Mouse (Mus musculus): ENCODE measurements around the gene Cdk2ap2. TPM values are rescaled to one million over a fixed set of nuclear protein-coding genes. Genes with fewer than 3 reads are reported as not detected.

Cdk2ap2 gene
- total RNA-seq, 1 experiment: 39.6 TPM

GRCm38 (mm10) chr19:4147022-4147405, 50.0 kb downstream of the Cdk2ap2 start:
- Histone ChIP-seq H3K4me3 (ENCODE audit: insufficient read depth in 1 of 2, low read depth in 1 of 2, low read length in 2 of 2, poor library complexity in 1 of 2, severe bottlenecking in 1 of 2) (no peak overlapping the region), H3K36me3 (ENCODE audit: control insufficient read depth, insufficient read depth, low read length, poor library complexity, severe bottlenecking) (peaks cover 17% of the 10 kb centered on the region; the same call in 1 of the 2 replicates), H3K9ac (ENCODE audit: insufficient read depth, low read depth, low read length, poor library complexity, severe bottlenecking) (no peak overlapping the region), H3K9me3 (ENCODE audit: control insufficient read depth, insufficient read depth, low read depth, low read length) (no peaks in the 10 kb centered on the region), H3K4me1 (ENCODE audit: control insufficient read depth in 2 of 2, insufficient read depth in 2 of 2, low read length in 2 of 2, poor library complexity in 1 of 2) (peaks cover 3 to 32% of the 10 kb centered on the region in 2 experiments), H3K27ac (ENCODE audit: insufficient read depth, low read depth, low read length, poor library complexity, severe bottlenecking) (no peak overlapping the region)
- no peak for TF ChIP-seq ZNF384 (IDR thresholded peaks at IDR 0.05; ENCODE audit: low read depth, low read length)
- TF ChIP-seq MAFK (IDR thresholded peaks at IDR 0.05; ENCODE audit: insufficient read depth, low read depth, low read length): no peak
- no peak for TF ChIP-seq HCFC1 (IDR thresholded peaks at IDR 0.05; ENCODE audit: borderline replicate concordance, insufficient read depth, low read length)
- no peak for TF ChIP-seq ZC3H11A (IDR thresholded peaks at IDR 0.05; ENCODE audit: borderline replicate concordance, low read depth, low read length)
- TF ChIP-seq CHD2 (IDR thresholded peaks at IDR 0.05; ENCODE audit: low read depth, low read length): no peak
- DNase-seq (ENCODE audit: low read depth, low spot score): no peak
- in situ Hi-C loops (cut with MboI; ENCODE audit: low sequenced_read_pairs in 2 of 2, unreplicated experiment in 2 of 2): no loop called here

GRCm38 (mm10) chr19:4147782-4148490, 51.0 kb downstream of the Cdk2ap2 start:
- TF ChIP-seq ZC3H11A (IDR thresholded peaks at IDR 0.05; ENCODE audit: borderline replicate concordance, low read depth, low read length): no peak
- TF ChIP-seq MAFK (IDR thresholded peaks at IDR 0.05; ENCODE audit: insufficient read depth, low read depth, low read length): no peak
- no peak for TF ChIP-seq ZNF384 (IDR thresholded peaks at IDR 0.05; ENCODE audit: low read depth, low read length)
- TF ChIP-seq HCFC1 (IDR thresholded peaks at IDR 0.05; ENCODE audit: borderline replicate concordance, insufficient read depth, low read length): no peak
- TF ChIP-seq CHD2 (IDR thresholded peaks at IDR 0.05; ENCODE audit: low read depth, low read length): no peak
- no peak for DNase-seq (ENCODE audit: low read depth, low spot score)
- Histone ChIP-seq H3K4me3 (ENCODE audit: insufficient read depth in 1 of 2, low read depth in 1 of 2, low read length in 2 of 2, poor library complexity in 1 of 2, severe bottlenecking in 1 of 2) (peak overlapping the region in 1 of 2 experiments; percentile 86; a peak in 2 of 4 replicates), H3K9ac (ENCODE audit: insufficient read depth, low read depth, low read length, poor library complexity, severe bottlenecking) (no peak overlapping the region), H3K36me3 (ENCODE audit: control insufficient read depth, insufficient read depth, low read length, poor library complexity, severe bottlenecking) (peaks cover 17% of the 10 kb centered on the region; the same call in 1 of the 2 replicates), H3K9me3 (ENCODE audit: control insufficient read depth, insufficient read depth, low read depth, low read length) (no peaks in the 10 kb centered on the region), H3K4me1 (ENCODE audit: control insufficient read depth in 2 of 2, insufficient read depth in 2 of 2, low read length in 2 of 2, poor library complexity in 1 of 2) (peaks cover 3 to 36% of the 10 kb centered on the region in 2 experiments), H3K27ac (ENCODE audit: insufficient read depth, low read depth, low read length, poor library complexity, severe bottlenecking) (no peak overlapping the region)
- in situ Hi-C loops (cut with MboI; ENCODE audit: low sequenced_read_pairs in 2 of 2, unreplicated experiment in 2 of 2): no loop called here

- H3K4me1 ChIP-seq (ENCODE audit: control insufficient read depth in 2 of 2, insufficient read depth in 2 of 2, low read length in 2 of 2, poor library complexity in 1 of 2): peaks cover 3 to 41% of the 10 kb centered on the region in 2 experiments
- no peaks in the 10 kb centered on the region for H3K9me3 ChIP-seq (ENCODE audit: control insufficient read depth, insufficient read depth, low read depth, low read length)
- peak; percentile 82 for DNase-seq (ENCODE audit: low read depth, low spot score)
- H3K4me3 ChIP-seq (ENCODE audit: insufficient read depth in 1 of 2, low read depth in 1 of 2, low read length in 2 of 2, poor library complexity in 1 of 2, severe bottlenecking in 1 of 2): peak within 1 kb of the TSS; percentile 85 to 86
- peak within 1 kb of the TSS; percentile 86 for H3K9ac ChIP-seq (ENCODE audit: insufficient read depth, low read depth, low read length, poor library complexity, severe bottlenecking)
- H3K36me3 ChIP-seq (ENCODE audit: control insufficient read depth, insufficient read depth, low read length, poor library complexity, severe bottlenecking): peaks cover 21% of the 10 kb centered on the region; the same call in 1 of the 2 replicates
- TF ChIP-seq ZNF384 (IDR thresholded peaks at IDR 0.05; ENCODE audit: low read depth, low read length) (no peak), HCFC1 (IDR thresholded peaks at IDR 0.05; ENCODE audit: borderline replicate concordance, insufficient read depth, low read length) (no peak), CHD2 (IDR thresholded peaks at IDR 0.05; ENCODE audit: low read depth, low read length) (no peak), MAFK (IDR thresholded peaks at IDR 0.05; ENCODE audit: insufficient read depth, low read depth, low read length) (no peak), ZC3H11A (IDR thresholded peaks at IDR 0.05; ENCODE audit: borderline replicate concordance, low read depth, low read length) (no peak)
- in situ Hi-C loops (cut with MboI; ENCODE audit: low sequenced_read_pairs in 2 of 2, unreplicated experiment in 2 of 2): no loop called here
- H3K27ac ChIP-seq (ENCODE audit: insufficient read depth, low read depth, low read length, poor library complexity, severe bottlenecking): no peak within 1 kb of the TSS; the same call in 1 of the 2 replicates
Observed at GRCm38 (mm10) chr19:4148491-4148806, 51.5 kb downstream of the Cdk2ap2 start, which contains the start of gene Coro1b. TSS of gene Coro1b (plus strand) at chr19:4148619.

Other genes starting within 250 kb of the Cdk2ap2 start
- gene Chka, start 245.4 kb upstream of the Cdk2ap2 start, total RNA-seq (2012; rRNA removed): 79.6 and 86.1 TPM in 2 replicates
- 55.2 and 75.8 TPM in 2 replicates for gene Tcirg1, start 190.0 kb upstream of the Cdk2ap2 start, total RNA-seq (2012; rRNA removed)
- 134 and 135 TPM in 2 replicates for gene Ndufs8, start 184.4 kb upstream of the Cdk2ap2 start, total RNA-seq (2012; rRNA removed)
- gene Aldh3b1, start 167.4 kb upstream of the Cdk2ap2 start, total RNA-seq (2012; rRNA removed): 0.76 and 1.4 TPM in 2 replicates
- gene Unc93b1, start 162.0 kb upstream of the Cdk2ap2 start, total RNA-seq (2012; rRNA removed): 3.9 and 9.5 TPM in 2 replicates
- not detected in 2 replicates for gene Aldh3b3, start 138.5 kb upstream of the Cdk2ap2 start, total RNA-seq (2012; rRNA removed)
- gene Aldh3b2, start 124.9 kb upstream of the Cdk2ap2 start, total RNA-seq (2012; rRNA removed): 0.21 and 0.62 TPM in 2 replicates
- gene Acy3, start 110.6 kb upstream of the Cdk2ap2 start, total RNA-seq (2012; rRNA removed): 2.1 and 2.4 TPM in 2 replicates
- gene Tbx10, start 104.4 kb upstream of the Cdk2ap2 start, total RNA-seq (2012; rRNA removed): not detected in 2 replicates
- gene Nudt8, start 96.6 kb upstream of the Cdk2ap2 start, total RNA-seq (2012; rRNA removed): 22.4 and 27.2 TPM in 2 replicates
- gene Gm49405, start 96.6 kb upstream of the Cdk2ap2 start, total RNA-seq (2012; rRNA removed): 1.9 and 4.0 TPM in 2 replicates
- gene Doc2g, start 93.9 kb upstream of the Cdk2ap2 start, total RNA-seq (2012; rRNA removed): 4.6 and 12.0 TPM in 2 replicates
- 182 and 219 TPM in 2 replicates for gene Ndufv1, start 84.4 kb upstream of the Cdk2ap2 start, total RNA-seq (2012; rRNA removed)
- 121 and 146 TPM in 2 replicates for gene Gstp1, start 59.2 kb upstream of the Cdk2ap2 start, total RNA-seq (2012; rRNA removed)
- 67.4 and 138 TPM in 2 replicates for gene Gstp2, start 51.2 kb upstream of the Cdk2ap2 start, total RNA-seq (2012; rRNA removed)
- gene Gstp3, start 37.6 kb upstream of the Cdk2ap2 start, total RNA-seq (2012; rRNA removed): 3.4 and 3.9 TPM in 2 replicates
- gene Cabp2, start 15.6 kb upstream of the Cdk2ap2 start, total RNA-seq (2012; rRNA removed): not detected in 2 replicates
- 10.5 and 17.2 TPM in 2 replicates for gene Pitpnm1, start 2.8 kb downstream of the Cdk2ap2 start, total RNA-seq (2012; rRNA removed)
- gene Aip, start 28.7 kb downstream of the Cdk2ap2 start, total RNA-seq (2012; rRNA removed): 26.9 and 27.9 TPM in 2 replicates
- 0.13 and 0.26 TPM in 2 replicates for gene Gpr152, start 42.6 kb downstream of the Cdk2ap2 start, total RNA-seq (2012; rRNA removed)
- gene Cabp4, start 46.9 kb downstream of the Cdk2ap2 start, total RNA-seq (2012; rRNA removed): 1.3 and 1.8 TPM in 2 replicates
- 73.8 and 85.3 TPM in 2 replicates for gene Coro1b, start 51.4 kb downstream of the Cdk2ap2 start, total RNA-seq (2012; rRNA removed)
- gene Ptprcap, start 56.4 kb downstream of the Cdk2ap2 start, total RNA-seq (2012; rRNA removed): 9.5 and 15.1 TPM in 2 replicates
- gene Rps6kb2, start 66.2 kb downstream of the Cdk2ap2 start, total RNA-seq (2012; rRNA removed): 19.7 and 26.6 TPM in 2 replicates
- 2.3 and 3.3 TPM in 2 replicates for gene Carns1, start 78.3 kb downstream of the Cdk2ap2 start, total RNA-seq (2012; rRNA removed)
- gene Tbc1d10c, start 94.1 kb downstream of the Cdk2ap2 start, total RNA-seq (2012; rRNA removed): 2.9 and 3.5 TPM in 2 replicates
- gene Ppp1ca, start 94.9 kb downstream of the Cdk2ap2 start, total RNA-seq (2012; rRNA removed): 407 and 426 TPM in 2 replicates
- 33.1 and 42.1 TPM in 2 replicates for gene Rad9a, start 104.5 kb downstream of the Cdk2ap2 start, total RNA-seq (2012; rRNA removed)
- 2.2 and 2.7 TPM in 2 replicates for gene Clcf1, start 117.1 kb downstream of the Cdk2ap2 start, total RNA-seq (2012; rRNA removed)
- gene AC109138.7, start 117.2 kb downstream of the Cdk2ap2 start, total RNA-seq (2012; rRNA removed): not detected in 2 replicates
- 6.2 and 8.7 TPM in 2 replicates for gene Pold4, start 134.7 kb downstream of the Cdk2ap2 start, total RNA-seq (2012; rRNA removed)
- gene Ssh3, start 172.0 kb downstream of the Cdk2ap2 start, total RNA-seq (2012; rRNA removed): 7.3 and 15.1 TPM in 2 replicates
- gene Ankrd13d, start 186.0 kb downstream of the Cdk2ap2 start, total RNA-seq (2012; rRNA removed): 5.5 and 8.8 TPM in 2 replicates
- gene Grk2, start 209.0 kb downstream of the Cdk2ap2 start, total RNA-seq (2012; rRNA removed): 56.1 and 76.6 TPM in 2 replicates

Measured in ES-E14 (cell line).